Mouse (Mus musculus) hematopoietic stem cell, adult 5-6 weeks (primary cell): ENCODE results near the gene Atp6v0a1. TPM values are rescaled to one million over a fixed set of nuclear protein-coding genes. Genes with fewer than 3 reads are reported as not detected.
A peak's percentile ranks its signal among the peaks of the same experiment; 100 is the strongest.

Experiments
- ATAC-seq, 2 experiments: fragments of 125-278 bp in 1 of 2; replicated peaks in 1 of 2; 2 replicates each; pipeline ENCODE4 v1.8.0; 2016 to 2017; ENCODE audit warnings: inconsistent platforms in 2 of 2, mild to moderate bottlenecking in 2 of 2, moderate number of reproducible peaks in 2 of 2, low read depth in 1 of 2, moderate TSS enrichment in 1 of 2; ENCODE audit not compliant: low FRiP score in 2 of 2, poor library complexity in 2 of 2, severe bottlenecking in 2 of 2, insufficient read depth in 1 of 2, low TSS enrichment in 1 of 2
- total RNA-seq: library from RNA; stranded (forward); fragments of 172-1452, 232-1000 nt; gene quantifications from 2 replicates; pipeline ENCODE4 v1.2.3, GENCODE M21; 2017

Gene Atp6v0a1
- total RNA-seq, 1 experiment from 2014 or later = 7.5 TPM

- ATAC-seq = peak in 1 of 2 experiments; percentile 53; a peak in 1 of 4 replicates
These were observed 7.2 kb upstream of the Atp6v0a1 start for GRCm38 (mm10) chr11:101001875-101002552.

- ATAC-seq = 0 out of 4 replicates have a peak, but pooled peaks of 1 of the 2 experiments have one; percentile 25
These were observed 6.1 kb upstream of the Atp6v0a1 start for GRCm38 (mm10) chr11:101003025-101003685.

- peak; percentile 60 to 68 for ATAC-seq
These were observed 826 bp upstream of the Atp6v0a1 start for GRCm38 (mm10) chr11:101008206-101009045.

GRCm38 (mm10) chr11:101009888-101010784 is 884 bp downstream of the Atp6v0a1 start:
- ATAC-seq = 0 out of 4 replicates have a peak, but pooled peaks of 1 of the 2 experiments have one; percentile 16

GRCm38 (mm10) chr11:101011641-101012040 is 2.4 kb downstream of the Atp6v0a1 start:
- no peak for ATAC-seq

- ATAC-seq = no peak
These were observed 14.1 kb downstream of the Atp6v0a1 start for GRCm38 (mm10) chr11:101023371-101023770.

GRCm38 (mm10) chr11:101024001-101024400 is 14.7 kb downstream of the Atp6v0a1 start:
- no peak for ATAC-seq

- ATAC-seq = no peak
These were observed 17.9 kb downstream of the Atp6v0a1 start for GRCm38 (mm10) chr11:101027121-101027520.

- no peak for ATAC-seq
These were observed 20.1 kb downstream of the Atp6v0a1 start for GRCm38 (mm10) chr11:101029320-101029719.

- no peak for ATAC-seq
These were observed 21.0 kb downstream of the Atp6v0a1 start for GRCm38 (mm10) chr11:101030136-101030807.

- ATAC-seq = no peak
These were observed 21.5 kb downstream of the Atp6v0a1 start for GRCm38 (mm10) chr11:101030808-101031156.

GRCm38 (mm10) chr11:101031470-101031869 is 22.2 kb downstream of the Atp6v0a1 start:
- no peak for ATAC-seq

GRCm38 (mm10) chr11:101033856-101034500 is 24.7 kb downstream of the Atp6v0a1 start:
- no peak for ATAC-seq

- ATAC-seq = no peak
These were observed 25.5 kb downstream of the Atp6v0a1 start for GRCm38 (mm10) chr11:101034614-101035327.

GRCm38 (mm10) chr11:101035328-101035695 is 26.1 kb downstream of the Atp6v0a1 start:
- no peak for ATAC-seq

- ATAC-seq = no peak
These were observed 28.5 kb downstream of the Atp6v0a1 start for GRCm38 (mm10) chr11:101037795-101038194.
